Mouse (Mus musculus) megakaryocyte progenitor cell, adult 5-6 weeks (primary cell): Measurements from ENCODE around the gene Gm49321. TPM values are rescaled to one million over a fixed set of nuclear protein-coding genes. Genes with fewer than 3 reads are reported as not detected.
A peak's percentile ranks its signal among the peaks of the same experiment; 100 is the strongest.

ENCODE experiments used
- ATAC-seq: replicated peaks from 2 replicates; pipeline ENCODE4 v1.8.0; 2016; ENCODE audit warnings: mild to moderate bottlenecking, moderate TSS enrichment, inconsistent platforms; ENCODE audit not compliant: poor library complexity
- total RNA-seq, 2 experiments: library from RNA; stranded (forward) in 1 of 2; stranded (reverse) in 1 of 2; fragments of 157-497, 149-512 nt in 1 of 2; fragments of 200-1000 nt in 1 of 2; gene quantifications; 2 replicates each; pipeline versions ENCODE4 v1.2.3 to v1.2.4; 2015 to 2017

Gm49321 gene
- total RNA-seq (2015), result 1.5 and 4.2 TPM in 2 replicates
- not detected in 2 replicates for total RNA-seq (2017)

GRCm38 (mm10) chr12:73937353-73937752 is at the start of gene Gm49321:
Gene Gm49321 (plus strand): TSS chr12:73937653.
- no peak for ATAC-seq

- ATAC-seq, result no peak
These were observed 49.3 kb upstream of the Gm49321 start for GRCm38 (mm10) chr12:73888003-73888783.

GRCm38 (mm10) chr12:73889571-73889970 is 47.9 kb upstream of the Gm49321 start:
- no peak for ATAC-seq

GRCm38 (mm10) chr12:73890086-73890485 is 47.4 kb upstream of the Gm49321 start:
- ATAC-seq, result no peak

GRCm38 (mm10) chr12:73892616-73893015 is 44.8 kb upstream of the Gm49321 start:
- no peak for ATAC-seq

GRCm38 (mm10) chr12:73894838-73895237 is 42.6 kb upstream of the Gm49321 start:
- ATAC-seq, result no peak

- ATAC-seq, result no peak
These were observed 41.8 kb upstream of the Gm49321 start for GRCm38 (mm10) chr12:73895674-73896073.

- ATAC-seq, result no peak
These were observed 41.0 kb upstream of the Gm49321 start for GRCm38 (mm10) chr12:73896471-73896870.

GRCm38 (mm10) chr12:73898281-73898680 is 39.2 kb upstream of the Gm49321 start:
- no peak for ATAC-seq

- no peak for ATAC-seq
These were observed 33.1 kb upstream of the Gm49321 start for GRCm38 (mm10) chr12:73904133-73904934.

GRCm38 (mm10) chr12:73905041-73905440 is 32.4 kb upstream of the Gm49321 start:
- ATAC-seq, result no peak

- ATAC-seq, result no peak
These were observed 31.9 kb upstream of the Gm49321 start for GRCm38 (mm10) chr12:73905555-73905954.

GRCm38 (mm10) chr12:73907079-73907672 is 30.3 kb upstream of the Gm49321 start:
- ATAC-seq, result peak; percentile 59

GRCm38 (mm10) chr12:73907673-73908150 is 29.7 kb upstream of the Gm49321 start:
- ATAC-seq, result peak; percentile 94

- ATAC-seq, result peak; percentile 23
These were observed 29.0 kb upstream of the Gm49321 start for GRCm38 (mm10) chr12:73908274-73909012.

- no peak for ATAC-seq
These were observed 28.4 kb upstream of the Gm49321 start for GRCm38 (mm10) chr12:73909013-73909575.

GRCm38 (mm10) chr12:73918479-73918878 is 19.0 kb upstream of the Gm49321 start:
- ATAC-seq, result no peak

GRCm38 (mm10) chr12:73930266-73930665 is 7.2 kb upstream of the Gm49321 start:
- ATAC-seq, result no peak

- ATAC-seq, result no peak
These were observed 6.2 kb upstream of the Gm49321 start for GRCm38 (mm10) chr12:73931274-73931673.

- ATAC-seq, result peak; percentile 37
These were observed 2.9 kb upstream of the Gm49321 start for GRCm38 (mm10) chr12:73934528-73934927.
